Mouse (Mus musculus): ENCODE measurements around the gene Myo9a.

DNA sequence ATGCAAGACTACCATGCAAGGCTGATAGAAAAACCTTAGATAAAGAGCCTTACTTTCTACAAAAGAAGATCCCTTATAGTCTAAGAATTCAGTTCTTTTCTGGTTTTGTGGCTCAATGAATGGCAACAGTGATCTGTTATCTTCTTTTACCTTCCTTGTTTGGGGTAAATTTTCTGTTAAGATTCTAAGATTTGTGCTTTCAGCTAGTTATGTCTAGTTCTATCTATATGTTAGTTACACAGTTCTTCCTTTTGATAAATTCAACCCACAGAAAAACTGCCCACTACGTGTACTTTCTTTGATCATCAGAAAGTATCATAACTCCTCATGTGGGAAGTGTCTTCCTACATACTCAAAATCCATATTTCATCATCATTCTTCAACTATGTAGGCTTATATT is 164.1 kb downstream of the Myo9a start:
- TF ChIP-seq CTCF (IDR thresholded peaks at IDR 0.05; ENCODE audit: low read depth, low read length) (no peak), POLR2A (IDR thresholded peaks at IDR 0.05; ENCODE audit: extremely low read depth, insufficient read depth, low read length) (no peak)

Data from liver, adult 2 months (tissue).